Mouse (Mus musculus): ENCODE data around the gene Dusp1. TPM values are rescaled to one million over a fixed set of nuclear protein-coding genes. Genes with fewer than 3 reads are reported as not detected.

The Dusp1 gene
- total and polyA plus RNA-seq, 3 experiments = 3.5 to 9.9 (median 5.6) TPM

GRCm38 (mm10) chr17:26458049-26458448, 103.9 kb downstream of the Dusp1 start:
- no peak overlapping the region for H3K4me2 ChIP-seq (ENCODE audit: insufficient read depth, low read depth, poor library complexity, severe bottlenecking)
- TF ChIP-seq GABPA (IDR thresholded peaks at IDR 0.05; ENCODE audit: insufficient replicate concordance, low read depth, low read length) (no peak), PAX5 (IDR thresholded peaks at IDR 0.05; ENCODE audit: low read length) (no peak), NELFE (IDR thresholded peaks at IDR 0.05; ENCODE audit: low read depth, low read length) (no peak), JUN (IDR thresholded peaks at IDR 0.05; ENCODE audit: insufficient read depth, low read depth, low read length) (no peak), BHLHE40 (IDR thresholded peaks at IDR 0.05; ENCODE audit: low read depth, low read length) (no peak)
- H3K9ac ChIP-seq (ENCODE audit: insufficient read depth, low read depth) = no peak overlapping the region
- H3K9me3 ChIP-seq (replicated peaks; ENCODE audit: low read length) = no peaks in the 10 kb centered on the region
- H3K27me3 ChIP-seq (replicated peaks) = peaks cover 51% of the 10 kb centered on the region
- no peak for DNase-seq (ENCODE audit: extremely low read depth)
- no peaks in the 10 kb centered on the region for H3K36me3 ChIP-seq (replicated peaks in 1 of 2; ENCODE audit: control insufficient read depth in 1 of 2, insufficient read depth in 1 of 2, low read length in 1 of 2)
- dilution Hi-C loops (cut with MboI; ENCODE audit: extremely low pct_ligation_motif_present, extremely low pct_unique_long_range_greater_than_20kb, low sequenced_read_pairs) (no loop called here), in situ Hi-C loops (cut with MboI; ENCODE audit: low pct_ligation_motif_present, low pct_unique_long_range_greater_than_20kb, low sequenced_read_pairs) (loop anchor here (10.0 kb wide), 1 partner anchor 143 kb away; no protein-coding TSS in a partner anchor)
- H3K79me2 ChIP-seq (replicated peaks; ENCODE audit: control insufficient read depth, extremely low read depth, insufficient read depth, poor library complexity, severe bottlenecking) = no peaks in the 10 kb centered on the region
- no peak overlapping the region for H3K4me3 ChIP-seq (replicated peaks in 1 of 3; ENCODE audit: low read depth in 2 of 3, low read length in 2 of 3, poor library complexity in 1 of 3)
- H3K27ac ChIP-seq (ENCODE audit: insufficient read depth, low read depth) = no peak overlapping the region
- H3K4me1 ChIP-seq (ENCODE audit: control insufficient read depth in 1 of 2, insufficient read depth in 2 of 2) = peaks cover 0 to 2% of the 10 kb centered on the region in 2 experiments; a peak in 1 of 4 replicates

- in situ Hi-C loops (cut with MboI; ENCODE audit: low pct_ligation_motif_present, low pct_unique_long_range_greater_than_20kb, low sequenced_read_pairs) (loop anchor here (10.0 kb wide), 1 partner anchor 143 kb away; no protein-coding TSS in a partner anchor), dilution Hi-C loops (cut with MboI; ENCODE audit: extremely low pct_ligation_motif_present, extremely low pct_unique_long_range_greater_than_20kb, low sequenced_read_pairs) (no loop called here)
These were observed 104.4 kb downstream of the Dusp1 start for GRCm38 (mm10) chr17:26457506-26457905.

More at GRCm38 (mm10) chr17:26457506-26457905, 104.4 kb downstream of the Dusp1 start:
- Histone ChIP-seq H3K9ac (ENCODE audit: insufficient read depth, low read depth) (no peak overlapping the region), H3K4me3 (replicated peaks in 1 of 3; ENCODE audit: low read depth in 2 of 3, low read length in 2 of 3, poor library complexity in 1 of 3) (no peak overlapping the region), H3K36me3 (replicated peaks in 1 of 2; ENCODE audit: control insufficient read depth in 1 of 2, insufficient read depth in 1 of 2, low read length in 1 of 2) (no peaks in the 10 kb centered on the region), H3K79me2 (replicated peaks; ENCODE audit: control insufficient read depth, extremely low read depth, insufficient read depth, poor library complexity, severe bottlenecking) (no peaks in the 10 kb centered on the region), H3K27me3 (replicated peaks) (peaks cover 52% of the 10 kb centered on the region), H3K4me2 (ENCODE audit: insufficient read depth, low read depth, poor library complexity, severe bottlenecking) (no peak overlapping the region), H3K9me3 (replicated peaks; ENCODE audit: low read length) (no peaks in the 10 kb centered on the region), H3K27ac (ENCODE audit: insufficient read depth, low read depth) (no peak overlapping the region), H3K4me1 (ENCODE audit: control insufficient read depth in 1 of 2, insufficient read depth in 2 of 2) (no peaks in the 10 kb centered on the region; a peak in 1 of 4 replicates)
- no peak for DNase-seq (ENCODE audit: extremely low read depth)
- TF ChIP-seq KAT2A (IDR thresholded peaks at IDR 0.05; ENCODE audit: insufficient replicate concordance, low read length) (no peak), TBP (conservative IDR thresholded peaks at IDR 0.05; ENCODE audit: low read depth, low read length) (no peak), RCOR1 (conservative IDR thresholded peaks at IDR 0.05; ENCODE audit: low read depth, low read length) (no peak), MEF2A (IDR thresholded peaks at IDR 0.05; ENCODE audit: borderline replicate concordance, low read depth, low read length) (no peak), ZNF384 (IDR thresholded peaks at IDR 0.05; ENCODE audit: low read depth, low read length) (no peak), ZKSCAN1 (IDR thresholded peaks at IDR 0.05; ENCODE audit: borderline replicate concordance, low read depth, low read length) (no peak), TCF12 (IDR thresholded peaks at IDR 0.05; ENCODE audit: low read depth, low read length) (no peak), MAZ (IDR thresholded peaks at IDR 0.05; ENCODE audit: low read depth, low read length) (no peak), NRF1 (IDR thresholded peaks at IDR 0.05; ENCODE audit: low read depth, low read length) (no peak), CTCF (conservative IDR thresholded peaks at IDR 0.05 in 1 of 2, IDR thresholded peaks at IDR 0.05 in 1 of 2; ENCODE audit: low read depth in 2 of 2, low read length in 2 of 2) (no peak), ZMIZ1 (IDR thresholded peaks at IDR 0.05; ENCODE audit: low read depth, low read length) (no peak), MXI1 (IDR thresholded peaks at IDR 0.05; ENCODE audit: low read depth, low read length) (no peak), POLR2A (IDR thresholded peaks at IDR 0.05; ENCODE audit: low read depth, low read length) (no peak), RAD21 (IDR thresholded peaks at IDR 0.05; ENCODE audit: low read depth, low read length) (no peak), NELFE (IDR thresholded peaks at IDR 0.05; ENCODE audit: low read depth, low read length) (no peak), CHD2 (IDR thresholded peaks at IDR 0.05; ENCODE audit: low read length) (no peak), BHLHE40 (IDR thresholded peaks at IDR 0.05; ENCODE audit: low read depth, low read length) (no peak), JUN (IDR thresholded peaks at IDR 0.05; ENCODE audit: insufficient read depth, low read depth, low read length) (no peak)

Other genes starting within 250 kb of the Dusp1 start
- 0.17 and 0.25 TPM in 2 replicates for gene Neurl1b, start 147.3 kb downstream of the Dusp1 start, total RNA-seq (2012; rRNA removed)
- gene Neurl1b, start 147.3 kb downstream of the Dusp1 start, total RNA-seq (2014; rRNA removed) = not detected in 2 replicates
- not detected in 2 replicates for gene Neurl1b, start 147.3 kb downstream of the Dusp1 start, polyA plus RNA-seq (2012; ENCODE audit: insufficient read length, low read depth)
- 129 and 131 TPM in 2 replicates for gene Ergic1, start 639 bp downstream of the Dusp1 start, total RNA-seq (2012; rRNA removed)
- 89.5 and 93.5 TPM in 2 replicates for gene Ergic1, start 639 bp downstream of the Dusp1 start, total RNA-seq (2014; rRNA removed)
- 111 and 142 TPM in 2 replicates for gene Ergic1, start 639 bp downstream of the Dusp1 start, polyA plus RNA-seq (2012; ENCODE audit: insufficient read length, low read depth)
- gene Atp6v0e, start 101.1 kb upstream of the Dusp1 start, total RNA-seq (2012; rRNA removed) = 190 and 206 TPM in 2 replicates
- gene Atp6v0e, start 101.1 kb upstream of the Dusp1 start, total RNA-seq (2014; rRNA removed) = 403 and 422 TPM in 2 replicates
- 190 and 226 TPM in 2 replicates for gene Atp6v0e, start 101.1 kb upstream of the Dusp1 start, polyA plus RNA-seq (2012; ENCODE audit: insufficient read length, low read depth)
- gene Crebrf, start 153.5 kb upstream of the Dusp1 start, total RNA-seq (2012; rRNA removed) = 5.8 and 6.8 TPM in 2 replicates
- gene Crebrf, start 153.5 kb upstream of the Dusp1 start, total RNA-seq (2014; rRNA removed) = 8.1 and 8.6 TPM in 2 replicates
- gene Crebrf, start 153.5 kb upstream of the Dusp1 start, polyA plus RNA-seq (2012; ENCODE audit: insufficient read length, low read depth) = 5.8 and 9.2 TPM in 2 replicates
- 47.1 and 54.6 TPM in 2 replicates for gene Bnip1, start 218.9 kb upstream of the Dusp1 start, total RNA-seq (2012; rRNA removed)
- gene Bnip1, start 218.9 kb upstream of the Dusp1 start, total RNA-seq (2014; rRNA removed) = 59.6 and 63.9 TPM in 2 replicates
- 44.1 and 50.9 TPM in 2 replicates for gene Bnip1, start 218.9 kb upstream of the Dusp1 start, polyA plus RNA-seq (2012; ENCODE audit: insufficient read length, low read depth)